Mouse (Mus musculus): ENCODE results near the gene Hbb-bh2.
"Not testable (repeated sequence)": the region's sequence is repeated elsewhere in the genome, so short reads cannot be mapped to it uniquely, and the experiment has no call there.

Gene Hbb-bh2

DNA sequence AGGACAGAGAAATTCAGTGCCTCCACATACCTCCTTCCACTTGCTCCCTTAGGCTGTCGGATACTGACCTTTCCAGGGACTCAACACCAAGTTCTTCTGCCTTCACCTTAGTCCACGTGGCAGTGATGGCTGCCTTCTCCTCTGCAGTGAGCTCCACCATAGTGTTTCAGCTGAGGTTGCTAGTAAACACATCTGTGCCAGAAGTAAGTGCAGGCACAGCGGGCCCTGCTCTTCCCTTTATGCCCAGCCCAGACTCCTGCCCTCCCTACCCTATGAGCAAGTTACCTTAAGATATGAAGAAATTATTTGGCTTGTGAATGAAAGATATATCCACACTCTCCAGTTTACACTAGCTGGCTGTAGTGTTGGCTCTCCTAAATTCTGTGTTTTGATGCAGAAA, at the start of gene Hbb-bh2:
Gene Hbb-bh2 (minus strand): TSS at position 253 of the 400 bp plus-strand sequence.
- DNase-seq (ENCODE audit: low read depth) = no peak

DNA sequence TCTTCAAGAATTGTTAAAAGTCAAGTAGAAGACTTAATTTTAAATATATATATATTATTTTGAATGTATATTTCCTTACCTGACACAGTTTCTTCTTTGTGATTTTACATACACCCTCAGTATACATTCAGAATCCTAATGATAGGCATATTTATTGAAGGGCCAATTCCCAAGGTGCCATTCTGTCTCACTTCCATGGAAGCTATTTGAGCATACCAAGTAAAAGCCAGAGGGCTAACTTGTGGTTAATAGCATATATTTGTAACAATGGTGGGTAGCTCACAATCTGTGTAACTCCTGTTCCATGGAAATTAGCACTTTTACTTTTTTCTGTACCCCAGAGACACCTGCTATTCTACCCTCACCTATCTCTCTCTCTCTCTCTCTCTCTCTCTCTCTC, 45.8 kb upstream of the Hbb-bh2 start, which contains the start of gene Olfr66:
Gene Olfr66 (minus strand): TSS at position 101 of the 400 bp plus-strand sequence.
- DNase-seq (ENCODE audit: low read depth) = no peak

DNA sequence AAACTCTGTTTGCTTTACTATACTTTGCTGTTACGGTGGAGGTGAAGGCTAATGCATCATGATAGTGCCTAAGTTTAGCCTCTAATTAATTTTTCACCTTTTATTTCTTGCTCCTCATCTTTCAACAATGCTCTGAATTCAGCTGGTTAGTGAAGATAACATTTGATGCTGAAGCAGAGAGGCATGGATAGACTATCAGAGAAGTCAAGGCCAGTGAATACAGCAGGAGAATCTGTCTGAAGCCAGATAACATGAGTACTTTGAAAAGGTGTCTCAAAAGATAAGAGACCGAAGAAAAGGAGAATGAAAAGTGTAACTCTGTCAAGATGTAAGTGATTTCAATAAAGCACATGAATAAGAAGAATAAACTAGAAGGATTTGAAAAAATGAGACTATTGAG, 36.8 kb upstream of the Hbb-bh2 start:
- DNase-seq (ENCODE audit: low read depth) = no peak

DNA sequence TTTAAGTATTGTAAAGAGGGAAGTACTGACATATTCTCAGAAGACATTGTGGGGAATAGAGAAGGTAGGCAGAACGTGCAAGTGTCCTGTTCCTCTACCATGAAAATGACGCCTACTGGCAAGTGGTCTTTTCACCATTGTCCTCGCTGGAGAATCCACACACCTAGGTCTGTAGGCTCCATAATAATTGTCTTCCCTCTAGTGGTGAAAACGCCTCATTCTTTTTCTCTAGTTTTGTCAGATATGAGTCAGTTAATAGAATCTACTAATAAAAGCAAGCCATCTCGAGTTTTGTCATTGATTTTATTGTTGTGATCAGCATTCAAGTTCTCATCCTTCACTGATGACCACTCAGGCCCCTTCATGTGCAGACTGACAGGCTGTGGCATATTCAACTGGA, 34.1 kb upstream of the Hbb-bh2 start:
- DNase-seq (ENCODE audit: low read depth) = no peak

DNA sequence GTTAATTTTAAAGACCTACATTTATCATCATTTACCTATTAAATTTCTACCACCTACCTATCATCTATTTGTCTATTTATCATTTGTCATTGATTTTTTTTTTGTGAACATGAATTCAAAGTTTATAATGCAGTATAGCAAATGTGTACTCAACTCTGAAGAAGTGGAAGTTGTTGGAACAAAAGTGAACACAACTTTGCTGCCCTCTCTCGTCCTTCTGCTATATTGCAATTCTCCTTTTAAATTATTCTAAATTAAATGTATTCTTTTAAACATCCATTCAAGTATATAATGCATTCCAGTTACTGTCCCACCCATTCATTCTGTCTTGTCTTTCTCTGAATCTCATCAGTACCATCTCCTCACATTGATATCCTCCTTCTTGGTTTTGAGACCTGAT, 32.7 kb upstream of the Hbb-bh2 start:
- peak; percentile 53 for DNase-seq (ENCODE audit: low read depth)

GRCm38 (mm10) chr7:103870667-103871066, 30.3 kb upstream of the Hbb-bh2 start:
- no peak for DNase-seq (ENCODE audit: low read depth)

- DNase-seq (ENCODE audit: low read depth) = no peak
Measured at GRCm38 (mm10) chr7:103865716-103866115, 25.4 kb upstream of the Hbb-bh2 start.

DNA sequence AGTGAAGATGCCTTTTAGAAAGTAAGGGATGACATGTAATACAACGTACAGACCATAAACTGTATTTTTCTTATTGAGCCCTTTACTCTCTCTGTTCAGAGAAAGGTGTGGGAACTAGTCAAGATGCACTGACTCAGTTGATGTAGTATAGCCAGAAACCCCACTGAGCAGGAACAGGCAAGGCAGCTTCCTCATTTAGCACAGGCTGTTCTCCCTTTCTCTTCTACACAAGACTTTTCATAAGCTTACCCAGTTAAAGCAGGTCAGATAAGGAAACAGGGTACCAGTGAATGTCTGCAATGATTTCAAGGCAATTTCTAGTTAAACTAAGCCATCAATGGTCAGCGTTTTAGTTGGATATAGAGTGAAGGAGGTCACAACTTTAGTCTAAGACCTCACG, 21.2 kb upstream of the Hbb-bh2 start:
- DNase-seq (ENCODE audit: low read depth) = no peak

DNA sequence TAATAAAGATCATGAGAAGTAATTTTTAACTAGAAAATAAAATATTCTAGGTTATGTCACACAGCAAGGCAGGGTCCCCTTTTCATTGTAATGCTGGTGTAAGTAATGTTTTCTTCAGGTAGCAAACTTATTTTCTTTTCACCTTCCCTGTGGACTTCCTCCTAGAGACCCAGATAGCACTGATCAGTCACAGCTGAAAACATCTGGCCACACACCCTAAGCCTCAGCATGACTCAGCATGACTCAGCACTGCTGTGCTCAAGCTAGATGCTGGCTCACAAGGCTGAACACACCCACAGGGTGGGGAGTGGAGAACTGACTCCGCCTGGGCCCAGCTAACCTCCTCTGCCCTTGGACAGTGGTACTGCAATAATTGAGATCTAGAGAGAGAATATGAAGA, 20.5 kb upstream of the Hbb-bh2 start:
- peak; percentile 89 for DNase-seq (ENCODE audit: low read depth)

DNA sequence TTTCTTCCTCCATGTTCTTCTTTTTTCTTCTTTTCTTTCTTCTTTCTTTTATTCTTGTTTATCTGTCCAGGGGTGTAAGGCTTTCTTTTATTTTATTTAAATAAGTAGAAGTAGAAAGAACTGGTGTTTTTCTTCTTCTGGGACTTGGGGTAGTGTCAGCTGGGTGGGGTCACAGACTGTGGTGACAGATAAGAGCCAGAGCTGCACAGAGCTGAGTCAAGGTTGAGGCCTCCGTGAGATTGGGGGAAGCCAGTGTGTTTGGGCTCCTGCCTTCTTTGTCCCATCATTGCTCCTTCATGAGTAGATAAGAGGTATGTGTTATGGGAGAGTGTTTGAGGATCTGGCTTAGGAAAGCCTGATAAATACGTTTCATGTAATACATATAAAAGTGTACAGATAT, 18.8 kb upstream of the Hbb-bh2 start:
- DNase-seq (ENCODE audit: low read depth) = no peak

GRCm38 (mm10) chr7:103854669-103855068, 14.3 kb upstream of the Hbb-bh2 start:
- DNase-seq (ENCODE audit: low read depth) = no peak

GRCm38 (mm10) chr7:103853090-103853489, 12.8 kb upstream of the Hbb-bh2 start, which contains the start of gene Hbb-y:
Hbb-y (minus strand) TSS chr7:103853216.
- no peak for DNase-seq (ENCODE audit: low read depth)

- DNase-seq (ENCODE audit: low read depth) = no peak
Measured at GRCm38 (mm10) chr7:103844525-103845325, 4.4 kb upstream of the Hbb-bh2 start.

GRCm38 (mm10) chr7:103843034-103843433, 2.7 kb upstream of the Hbb-bh2 start, which contains the start of gene Hbb-bh1:
Hbb-bh1 (minus strand) TSS chr7:103843164.
- DNase-seq (ENCODE audit: low read depth) = no peak

GRCm38 (mm10) chr7:103827808-103828207, 12.5 kb downstream of the Hbb-bh2 start, which contains the start of gene Hbb-bs:
Hbb-bs (minus strand) TSS chr7:103828096.
- no peak for DNase-seq (ENCODE audit: low read depth)

- not testable (repeated sequence) for DNase-seq (ENCODE audit: low read depth)
Measured at GRCm38 (mm10) chr7:103827139-103827538, 13.2 kb downstream of the Hbb-bh2 start.

DNA sequence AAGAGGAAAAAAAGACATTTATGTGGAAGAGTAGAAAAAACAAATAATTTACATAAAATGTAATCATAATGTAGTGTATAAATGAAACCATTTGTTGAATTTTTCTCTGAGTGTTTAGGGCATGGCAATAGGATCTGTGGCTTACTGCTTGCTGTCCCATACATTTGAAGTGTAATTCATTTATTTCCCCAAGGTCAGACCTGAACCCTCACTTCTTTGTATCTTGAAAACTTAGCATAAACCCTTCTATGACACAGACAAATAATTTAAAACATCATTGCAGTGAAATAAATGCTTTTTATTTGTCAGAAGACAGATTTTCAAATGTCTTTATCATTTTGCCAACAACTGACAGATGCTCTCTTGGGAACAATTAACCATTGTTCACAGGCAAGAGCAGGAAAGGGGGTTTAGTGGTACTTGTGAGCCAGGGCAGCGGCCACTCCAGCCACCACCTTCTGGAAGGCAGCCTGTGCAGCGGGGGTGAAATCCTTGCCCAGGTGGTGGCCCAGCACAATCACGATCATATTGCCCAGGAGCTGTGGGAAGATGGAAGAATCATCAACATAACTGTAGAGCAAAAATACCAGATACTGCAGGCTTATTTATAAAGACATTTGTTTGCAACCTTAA, 13.9 kb downstream of the Hbb-bh2 start:
- DNase-seq (ENCODE audit: low read depth) = no peak

GRCm38 (mm10) chr7:103825536-103826254, 14.6 kb downstream of the Hbb-bh2 start:
- no peak for DNase-seq (ENCODE audit: low read depth)

- no peak for DNase-seq (ENCODE audit: low read depth)
Measured at GRCm38 (mm10) chr7:103824597-103824996, 15.7 kb downstream of the Hbb-bh2 start.

GRCm38 (mm10) chr7:103815085-103815484, 25.2 kb downstream of the Hbb-bh2 start:
- not testable (repeated sequence) for DNase-seq (ENCODE audit: low read depth)

GRCm38 (mm10) chr7:103813766-103814165, 26.6 kb downstream of the Hbb-bh2 start, which contains the start of gene Hbb-bt:
Hbb-bt (minus strand) TSS chr7:103813996.
- DNase-seq (ENCODE audit: low read depth) = no peak

- not testable (repeated sequence) for DNase-seq (ENCODE audit: low read depth)
Measured at GRCm38 (mm10) chr7:103813152-103813551, 27.2 kb downstream of the Hbb-bh2 start.
